Mouse (Mus musculus): ENCODE results near the gene Tnfsf13.
"Not testable (repeated sequence)": the region's sequence is repeated elsewhere in the genome, so short reads cannot be mapped to it uniquely, and the experiment has no call there.

The Tnfsf13 gene

DNA sequence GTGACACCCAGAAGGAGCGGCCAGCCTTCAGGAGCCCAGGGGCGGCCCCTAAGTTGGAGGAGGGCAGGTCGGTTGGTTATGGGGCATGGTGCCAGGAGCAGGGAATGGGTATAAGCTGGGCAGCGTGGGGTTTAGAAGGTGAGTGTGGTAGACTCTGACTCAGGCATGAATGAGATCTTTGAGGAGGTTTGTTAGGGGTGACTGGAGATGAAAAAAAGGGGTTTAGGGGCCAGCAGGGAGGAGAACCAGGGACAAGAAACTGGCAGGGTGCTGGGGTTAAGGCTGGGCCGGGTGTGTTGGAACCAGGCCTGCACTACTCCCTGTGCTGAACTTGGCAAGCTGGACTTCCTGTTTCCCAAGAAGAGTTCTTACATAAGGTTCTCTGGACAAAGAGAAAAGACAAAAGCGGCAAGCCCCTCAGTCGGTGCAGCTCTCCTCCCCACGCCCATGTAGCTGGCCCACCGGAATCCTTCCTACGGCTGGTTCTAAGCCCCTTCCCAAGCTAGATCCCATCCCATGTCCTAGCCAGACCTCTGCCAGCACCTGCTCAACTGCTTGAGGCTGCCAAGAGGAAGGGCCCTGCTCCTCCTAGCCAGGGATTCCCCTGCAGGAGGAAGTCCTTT, at the start of gene Tnfsf13:
Tnfsf13 (minus strand) TSS at position 259 of the 623 bp plus-strand sequence.
- peak; percentile 81 for DNase-seq (ENCODE audit: low spot score)

DNA sequence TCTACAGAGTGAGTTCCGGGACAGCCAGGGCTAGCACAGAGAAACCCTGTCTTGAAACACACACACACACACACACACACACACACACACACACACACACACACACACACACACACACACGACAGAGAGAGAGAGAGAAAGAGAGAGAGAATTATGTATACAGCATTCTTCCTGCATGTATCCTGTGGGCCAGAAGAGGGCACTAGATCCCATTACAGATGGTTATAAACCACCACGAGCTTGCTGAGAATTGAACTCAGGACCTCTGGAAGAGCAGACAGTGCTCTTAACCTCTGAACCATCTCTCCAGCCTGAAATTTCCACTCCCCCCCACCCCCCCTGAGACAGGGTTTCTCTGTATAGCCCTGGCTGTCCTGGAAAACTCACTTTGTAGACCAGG, 45.8 kb upstream of the Tnfsf13 start:
- DNase-seq (ENCODE audit: low spot score) = not testable (repeated sequence)

DNA sequence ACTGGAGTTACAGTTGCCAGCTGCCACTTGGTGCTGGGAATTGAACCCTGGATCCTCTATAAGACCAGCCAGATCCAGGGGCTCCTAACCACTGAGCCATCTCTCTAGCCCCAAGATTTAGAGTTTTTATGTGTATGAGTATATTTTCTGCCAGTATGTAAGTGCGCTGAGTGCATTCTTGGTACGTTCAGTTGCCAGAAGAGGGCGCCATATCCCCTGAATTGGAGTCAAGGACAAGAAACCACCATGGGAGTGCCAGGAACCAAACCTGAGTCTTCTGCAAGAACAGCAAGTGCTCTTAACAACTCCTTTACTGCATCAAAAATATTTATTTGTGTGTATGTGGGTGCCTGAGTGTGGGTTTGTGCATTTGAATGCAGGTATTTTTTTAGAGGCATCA, 43.5 kb upstream of the Tnfsf13 start:
- peak; percentile 73 for DNase-seq (ENCODE audit: low spot score)

DNA sequence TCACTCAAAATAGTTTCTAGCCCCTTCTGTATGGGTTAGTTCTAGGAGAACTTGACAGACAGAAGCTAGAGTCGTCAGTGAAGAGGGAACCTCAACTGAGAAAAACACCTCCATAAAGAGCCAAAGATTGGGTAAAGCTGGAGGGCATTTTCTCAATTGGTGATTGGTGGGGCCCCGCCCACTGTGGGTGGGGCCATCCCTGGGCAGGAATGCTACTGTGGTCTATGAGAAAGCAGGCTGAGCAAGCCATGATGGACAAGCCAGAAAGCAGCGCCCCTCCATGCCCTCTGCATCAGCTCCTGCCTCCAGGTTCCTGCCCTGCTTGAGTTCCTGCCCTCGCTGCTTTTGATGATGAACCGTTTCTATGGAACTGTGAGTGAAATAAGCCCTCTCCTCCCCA, 40.4 kb upstream of the Tnfsf13 start:
- no peak for DNase-seq (ENCODE audit: low spot score)

DNA sequence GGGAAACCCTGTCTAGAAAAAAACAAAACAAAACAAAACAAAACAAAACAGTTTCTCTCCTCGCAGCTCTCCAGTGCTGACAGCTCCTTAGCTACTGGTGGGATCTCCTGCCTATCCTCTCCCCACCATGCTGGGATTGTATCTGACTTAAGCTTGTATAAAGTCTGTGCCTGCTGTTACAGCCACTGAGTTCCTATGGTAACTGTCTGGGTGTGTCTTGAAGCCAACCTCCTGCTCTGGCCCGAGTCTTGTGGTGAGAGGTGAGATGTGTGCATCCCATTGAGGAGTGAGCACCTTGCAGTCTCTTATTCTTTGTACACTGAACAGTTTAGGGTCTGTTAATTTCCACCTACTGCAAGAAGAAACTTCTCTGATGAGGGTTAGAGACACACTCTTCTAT, 37.5 kb upstream of the Tnfsf13 start:
- DNase-seq (ENCODE audit: low spot score) = no peak

DNA sequence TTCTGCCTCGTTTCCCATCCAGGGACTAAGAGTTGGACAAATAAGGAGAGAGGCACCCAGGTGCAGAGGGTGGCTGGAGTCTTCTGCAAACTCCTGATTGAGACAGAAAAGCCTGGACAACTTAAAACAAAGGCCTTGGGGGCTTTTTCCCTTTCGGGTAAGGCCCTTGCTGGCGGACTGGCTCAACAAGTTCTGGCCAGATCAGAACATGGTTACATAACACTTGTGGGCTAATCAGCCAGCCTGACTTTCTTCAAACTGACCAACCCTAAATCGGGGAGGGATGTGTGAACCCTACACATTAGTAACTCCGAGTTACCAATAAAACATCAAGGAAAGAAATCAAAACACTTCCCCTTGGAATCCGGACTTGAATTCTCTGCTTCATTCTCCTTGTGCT, 35.3 kb upstream of the Tnfsf13 start:
- DNase-seq (ENCODE audit: low spot score) = no peak

DNA sequence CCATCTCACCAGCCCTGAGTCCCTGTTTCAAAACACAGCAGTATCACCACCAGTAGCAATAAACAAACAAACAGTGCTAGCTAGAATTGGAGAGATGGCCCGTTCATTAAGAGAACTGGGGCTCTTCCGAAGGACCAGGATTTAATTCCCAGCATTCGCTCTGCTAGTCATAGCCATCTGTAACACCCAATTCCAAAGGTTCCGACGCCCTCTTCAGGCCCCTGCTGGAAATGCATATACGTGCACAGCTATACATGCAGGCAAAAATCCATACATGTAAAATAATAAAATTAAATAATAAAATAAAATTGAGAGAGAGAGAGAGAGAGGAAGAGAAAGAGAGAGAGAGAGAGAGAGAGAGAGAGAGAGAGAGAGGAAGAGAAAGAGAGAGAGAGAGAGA, 33.8 kb upstream of the Tnfsf13 start:
- no peak for DNase-seq (ENCODE audit: low spot score)

DNA sequence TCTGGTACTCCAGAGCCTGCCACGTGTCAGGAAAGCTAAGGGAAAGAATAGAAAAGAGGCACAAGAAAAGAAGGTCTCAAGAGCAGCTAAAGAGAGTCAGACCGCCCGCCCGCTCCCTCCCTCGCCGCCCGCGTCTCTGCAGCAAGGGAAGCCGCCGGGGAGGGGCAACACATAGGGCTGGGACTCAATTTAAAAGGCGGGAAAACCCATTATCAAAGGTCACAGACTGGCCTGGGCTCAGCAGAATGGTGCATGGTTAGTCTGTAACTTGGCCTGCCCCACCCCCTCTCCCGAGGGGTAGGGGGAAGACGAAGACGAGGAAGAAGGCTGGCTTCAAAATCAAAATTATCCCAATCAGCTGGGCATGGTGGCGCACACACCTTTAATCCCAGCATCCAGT, 33.1 kb upstream of the Tnfsf13 start:
- no peak for DNase-seq (ENCODE audit: low spot score)

DNA sequence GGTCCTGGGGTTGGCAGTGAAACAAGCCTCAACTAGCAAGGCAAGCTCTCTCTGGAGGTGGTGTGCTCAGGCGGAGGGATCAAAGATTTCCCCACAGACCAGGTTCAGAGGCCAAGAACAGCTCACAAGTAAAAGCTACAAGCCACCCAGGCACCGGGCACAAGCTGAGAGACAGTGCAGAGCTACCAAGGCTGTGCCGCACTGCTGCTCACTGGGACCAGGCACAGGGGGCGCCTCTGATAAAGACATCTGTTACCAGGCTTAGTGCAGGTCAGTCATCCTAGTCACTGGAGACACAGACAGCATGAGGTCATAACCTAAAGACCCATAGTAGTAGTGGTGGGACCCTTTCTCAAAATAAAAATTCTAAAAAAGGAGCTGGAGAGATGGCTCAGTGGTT, 31.4 kb upstream of the Tnfsf13 start:
- no peak for DNase-seq (ENCODE audit: low spot score)

DNA sequence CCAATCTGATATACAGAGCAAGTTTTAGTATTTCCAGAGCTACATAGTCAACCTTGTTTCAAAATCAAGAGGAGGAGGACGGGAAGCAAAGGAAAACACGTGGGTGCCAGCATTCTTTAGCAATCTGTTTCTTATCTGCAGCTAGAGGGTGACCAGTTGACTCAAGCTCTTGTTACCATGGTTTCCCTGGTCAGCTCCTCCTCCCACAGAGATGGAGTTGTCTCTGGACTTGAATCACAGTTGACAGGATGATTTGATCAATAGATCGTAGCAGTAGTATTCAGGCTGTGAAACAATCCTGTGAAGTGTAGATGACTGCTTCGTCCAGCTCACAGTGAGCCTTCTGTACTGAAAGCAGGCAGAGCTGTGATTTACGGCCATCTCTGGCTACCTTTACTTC, 30.3 kb upstream of the Tnfsf13 start:
- DNase-seq (ENCODE audit: low spot score) = no peak

DNA sequence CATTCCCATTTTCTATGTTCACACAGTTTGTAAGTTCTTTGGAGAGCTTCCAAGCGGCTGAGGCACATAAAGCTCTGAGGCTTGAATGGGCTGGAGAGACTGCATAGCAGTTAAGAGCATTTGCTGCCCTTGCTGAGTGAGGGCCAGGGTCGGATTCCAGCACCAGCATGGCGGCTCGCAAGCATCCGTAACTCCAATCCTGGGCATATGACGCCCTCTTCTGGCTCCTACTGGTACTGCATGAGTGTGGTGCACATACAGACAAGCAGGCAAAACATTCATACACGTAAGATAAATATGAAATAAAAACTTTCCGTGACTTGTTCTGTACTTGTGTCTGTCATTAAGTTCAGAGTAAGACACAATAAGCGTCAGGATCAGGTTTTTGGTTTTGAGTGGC, 29.9 kb upstream of the Tnfsf13 start:
- peak; percentile 85 for DNase-seq (ENCODE audit: low spot score)

DNA sequence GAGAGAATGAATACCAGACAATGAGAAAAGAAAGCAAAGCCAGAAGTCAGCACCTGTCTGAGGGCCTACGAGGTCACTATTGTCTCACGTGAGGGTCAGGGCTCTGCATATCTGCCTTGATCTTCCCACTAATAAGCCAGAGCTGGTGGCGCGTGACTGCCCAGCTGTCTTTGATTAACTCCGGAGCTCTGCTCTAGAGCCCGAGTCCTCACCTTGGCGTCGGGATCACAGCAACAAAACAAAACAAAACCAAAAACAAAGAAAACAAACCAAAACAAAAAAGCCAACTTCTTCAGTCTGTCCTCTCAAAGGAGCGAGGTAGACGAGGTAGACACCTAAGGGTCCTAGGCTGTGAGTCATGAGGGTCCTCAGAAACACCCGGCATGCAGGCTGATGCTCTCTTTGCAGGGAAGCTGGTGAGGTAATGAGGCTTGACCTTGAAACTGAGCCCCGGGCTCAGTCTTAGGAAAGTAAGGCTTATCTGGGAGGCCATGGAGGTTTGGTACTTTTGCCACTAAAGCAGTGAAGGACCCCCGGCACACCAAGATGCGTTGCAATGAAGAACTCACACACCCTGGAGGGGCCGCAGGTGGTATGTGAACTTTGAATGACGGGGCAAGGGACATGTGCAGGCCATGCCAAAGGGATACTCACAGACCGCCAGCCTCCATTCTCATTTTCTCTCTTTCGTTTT, 29.2 kb upstream of the Tnfsf13 start:
- DNase-seq (ENCODE audit: low spot score) = no peak

DNA sequence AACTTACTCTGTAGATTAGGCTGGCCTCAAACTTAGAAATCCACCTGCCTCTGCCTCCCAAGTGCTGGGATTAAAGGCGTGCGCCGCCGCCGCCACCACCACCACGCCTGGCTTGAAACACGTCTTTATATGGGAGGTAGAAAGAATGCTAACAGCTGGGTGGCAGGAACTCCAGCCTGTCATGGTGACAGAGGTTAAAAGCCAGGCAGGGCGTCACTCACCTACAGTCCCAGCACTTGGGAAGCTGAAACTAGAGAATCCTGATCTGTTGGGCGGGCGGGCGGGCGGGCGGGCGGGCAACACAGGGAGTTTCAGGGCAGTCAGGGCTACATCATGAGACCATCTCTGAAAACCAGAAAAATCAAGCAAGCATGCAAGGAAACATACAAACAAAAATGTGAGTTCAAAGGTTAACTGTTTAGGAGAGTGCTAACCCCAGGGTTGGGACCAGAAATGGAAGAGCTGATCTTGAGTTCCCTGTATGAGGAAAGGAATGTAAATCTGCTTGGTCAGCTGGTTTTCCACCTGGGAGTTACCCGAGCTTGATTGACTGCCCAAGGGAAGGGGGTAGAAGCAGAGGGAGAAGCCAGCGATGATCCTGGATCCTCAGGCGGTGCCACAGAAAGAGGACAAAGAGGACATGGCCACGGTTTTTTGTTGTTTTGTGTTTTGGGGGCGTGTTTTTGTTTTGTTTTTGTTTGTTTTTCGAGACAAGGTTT, 27.5 kb upstream of the Tnfsf13 start:
- no peak for DNase-seq (ENCODE audit: low spot score)

DNA sequence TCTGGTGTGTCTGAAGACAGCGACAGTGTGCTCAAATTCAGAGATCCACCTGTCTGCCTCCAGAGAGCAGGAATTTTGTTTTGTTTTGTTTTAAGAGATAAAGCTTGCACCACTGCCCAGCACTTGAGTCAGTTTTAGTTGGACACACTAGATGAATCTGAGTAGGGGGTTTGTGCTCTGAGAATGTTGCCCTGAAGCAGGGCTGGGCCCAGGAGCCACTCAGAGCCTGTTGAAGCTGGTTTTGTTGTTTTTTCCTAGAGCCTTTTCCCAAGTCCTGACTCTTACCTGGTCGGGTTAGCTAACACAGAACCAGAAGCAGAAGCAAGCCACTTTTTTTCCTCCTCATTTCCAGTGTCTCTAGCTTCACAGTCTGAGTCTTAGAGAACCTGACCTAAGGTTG, 25.5 kb upstream of the Tnfsf13 start:
- DNase-seq (ENCODE audit: low spot score) = no peak

DNA sequence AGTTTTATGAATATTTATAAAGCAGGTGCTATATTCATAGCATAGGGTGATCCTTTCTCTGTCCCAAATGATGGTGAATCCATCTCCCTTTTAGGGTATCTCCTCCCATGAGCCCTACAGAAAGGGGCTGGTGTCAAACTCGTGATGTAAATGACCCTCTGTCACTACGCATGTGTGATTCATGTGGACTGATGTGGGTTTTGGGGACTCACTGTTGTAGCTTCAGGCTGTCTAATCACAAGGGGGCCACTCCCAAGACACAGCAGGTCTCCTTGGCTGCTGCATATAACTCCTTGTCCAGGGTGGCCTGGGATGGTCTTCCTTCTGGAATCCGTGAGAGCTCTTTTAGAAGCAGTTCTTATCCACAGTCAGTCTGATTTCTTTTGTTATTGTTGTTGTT, 24.9 kb upstream of the Tnfsf13 start:
- DNase-seq (ENCODE audit: low spot score) = no peak

DNA sequence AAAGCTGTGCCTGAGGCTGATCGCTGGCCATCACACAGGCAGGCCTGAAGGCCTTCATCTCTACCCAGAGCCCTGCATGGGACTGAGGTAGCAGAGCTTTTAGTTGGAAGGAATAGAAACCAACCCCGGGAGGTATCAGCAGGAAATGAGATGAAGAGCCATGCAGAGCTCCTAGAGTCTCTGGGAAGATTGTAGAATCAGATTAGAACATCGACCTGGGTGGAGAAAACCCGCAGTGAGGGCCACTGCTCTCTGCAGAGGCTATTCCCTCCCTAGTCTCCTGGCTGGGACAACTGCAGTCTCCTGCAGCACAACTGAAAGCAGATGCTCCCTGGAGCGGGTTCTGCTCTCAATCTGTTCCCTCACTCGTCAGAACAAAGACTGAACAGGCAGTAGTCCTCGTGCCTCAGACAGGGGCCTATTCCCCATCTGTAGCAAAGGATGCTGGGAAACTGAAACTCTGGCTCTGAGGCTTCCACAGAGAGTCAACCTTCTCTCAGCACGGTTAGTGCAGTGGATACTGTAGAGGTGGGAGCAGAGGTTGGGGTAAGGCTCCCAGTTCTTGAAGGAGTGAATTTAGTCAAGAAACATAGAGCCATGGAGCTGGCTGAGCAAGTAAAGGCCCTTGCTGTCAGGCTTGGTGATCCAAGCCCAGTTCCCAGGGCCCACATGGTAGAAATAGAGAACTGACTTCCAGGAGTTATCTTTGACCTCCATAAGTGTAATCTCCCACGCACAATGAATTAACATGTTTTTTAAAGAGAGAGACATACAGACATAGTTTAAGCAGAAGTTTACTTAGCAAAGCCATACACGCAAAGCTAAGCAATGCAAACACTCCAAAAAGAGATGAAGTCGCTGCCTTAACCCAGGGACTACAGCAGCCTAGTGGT, 24.2 kb upstream of the Tnfsf13 start:
- DNase-seq (ENCODE audit: low spot score) = no peak

DNA sequence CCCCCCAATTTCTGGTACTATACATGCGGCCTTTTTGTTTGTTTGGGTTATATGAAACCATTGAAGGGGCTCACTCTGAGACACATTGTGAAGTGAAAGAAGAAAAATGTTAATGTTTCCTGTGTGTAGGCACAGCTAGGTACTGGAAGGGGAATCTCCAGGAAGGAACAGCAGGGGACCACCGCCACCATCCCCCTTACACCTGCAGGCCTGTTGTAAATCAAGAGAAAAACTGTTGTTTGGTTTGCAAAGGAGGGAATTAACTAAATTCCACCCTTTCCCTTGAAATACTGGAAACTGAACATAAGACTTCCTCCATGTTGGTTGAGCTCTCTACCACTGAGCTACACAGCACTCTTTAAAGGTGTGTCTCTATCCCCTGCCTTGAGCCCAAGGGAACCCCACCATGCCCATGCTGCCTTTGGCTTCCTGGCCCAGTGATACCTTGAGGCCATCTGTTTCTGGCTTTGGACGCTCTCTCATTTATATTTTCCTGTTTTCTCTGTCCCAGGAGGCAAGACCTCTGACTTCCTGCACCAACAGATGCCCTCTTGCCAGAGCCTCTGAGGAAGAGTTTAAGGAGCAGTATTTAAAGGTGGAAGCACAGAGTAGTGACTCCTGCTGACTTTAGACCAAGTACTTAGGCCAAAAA, 23.2 kb upstream of the Tnfsf13 start:
- no peak for DNase-seq (ENCODE audit: low spot score)

DNA sequence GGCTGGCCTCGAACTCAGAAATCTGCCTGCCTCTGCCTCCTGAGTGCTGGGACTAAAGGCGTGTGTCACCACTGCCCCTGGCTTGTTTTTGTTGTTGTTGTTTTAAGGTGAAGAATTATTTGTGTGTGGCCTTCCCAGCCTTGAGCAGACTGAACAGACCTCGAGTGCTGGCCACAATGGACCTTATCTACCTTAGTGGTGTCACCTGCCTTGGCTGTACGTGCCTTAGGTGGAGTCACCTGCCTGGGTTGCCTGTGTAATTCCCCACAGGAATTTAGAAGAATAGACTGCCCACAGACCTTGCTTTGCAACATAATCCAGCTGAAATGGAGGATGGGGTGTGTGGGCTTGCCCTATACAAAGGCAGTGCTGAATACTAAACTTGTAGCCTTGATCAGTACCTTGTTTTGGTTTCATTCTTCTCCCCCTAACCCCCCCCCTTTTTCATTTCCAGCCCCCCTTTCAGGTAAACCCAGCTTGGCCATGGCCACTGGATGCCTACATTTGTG, 22.3 kb upstream of the Tnfsf13 start:
- DNase-seq (ENCODE audit: low spot score) = no peak

DNA sequence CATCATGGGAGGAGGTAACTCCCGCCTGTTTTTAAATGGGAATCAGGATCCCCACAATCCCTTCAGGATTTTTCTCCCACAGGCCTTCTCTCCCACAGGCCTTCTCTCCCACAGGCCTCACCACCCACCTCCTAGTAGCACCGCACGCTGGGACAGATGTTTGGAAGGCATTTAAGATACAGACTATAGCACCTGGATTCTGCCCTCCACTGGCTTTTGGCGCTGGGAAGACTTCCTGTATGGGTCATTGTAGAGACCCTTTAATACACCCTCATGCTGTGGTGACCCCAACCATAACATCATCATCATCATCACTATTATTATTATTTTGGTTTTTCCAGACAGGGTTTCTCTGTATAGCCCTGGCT, 21.9 kb upstream of the Tnfsf13 start:
- DNase-seq (ENCODE audit: low spot score) = no peak

DNA sequence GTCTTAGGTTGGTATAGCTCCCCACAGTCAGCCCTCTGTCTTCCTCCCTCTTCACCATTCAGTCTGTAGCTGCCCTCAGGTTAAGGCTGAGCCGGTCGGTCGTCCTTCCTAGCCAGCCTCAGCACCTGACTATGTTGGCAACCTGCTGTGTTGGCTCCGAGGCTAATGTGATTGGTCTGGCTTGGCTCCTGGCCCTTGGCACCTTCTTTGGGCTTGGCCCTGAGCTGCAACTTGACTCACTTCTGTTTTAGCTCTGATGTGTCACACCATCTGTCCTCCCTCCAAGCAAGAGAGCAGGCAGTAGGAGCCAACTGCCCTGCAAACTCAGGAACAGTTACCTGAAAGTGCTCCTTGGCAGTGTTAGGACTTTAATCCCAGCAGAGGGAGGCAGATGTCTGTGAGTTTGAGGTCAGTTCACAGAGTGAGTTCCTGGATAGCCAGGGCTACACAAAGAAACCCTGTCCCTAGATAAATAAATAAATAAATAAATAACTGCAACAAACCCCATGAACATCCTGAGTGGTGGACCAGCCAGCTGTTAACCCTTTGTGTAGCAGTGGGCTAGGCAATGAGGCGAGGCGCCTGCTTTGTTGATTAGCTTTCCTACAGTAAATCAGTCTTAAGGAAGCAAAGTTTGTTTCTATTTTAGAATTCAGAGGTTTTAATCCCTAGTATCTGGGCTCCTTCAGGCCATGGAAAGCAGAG, 21.3 kb upstream of the Tnfsf13 start:
- peak; percentile 76 for DNase-seq (ENCODE audit: low spot score)

DNA sequence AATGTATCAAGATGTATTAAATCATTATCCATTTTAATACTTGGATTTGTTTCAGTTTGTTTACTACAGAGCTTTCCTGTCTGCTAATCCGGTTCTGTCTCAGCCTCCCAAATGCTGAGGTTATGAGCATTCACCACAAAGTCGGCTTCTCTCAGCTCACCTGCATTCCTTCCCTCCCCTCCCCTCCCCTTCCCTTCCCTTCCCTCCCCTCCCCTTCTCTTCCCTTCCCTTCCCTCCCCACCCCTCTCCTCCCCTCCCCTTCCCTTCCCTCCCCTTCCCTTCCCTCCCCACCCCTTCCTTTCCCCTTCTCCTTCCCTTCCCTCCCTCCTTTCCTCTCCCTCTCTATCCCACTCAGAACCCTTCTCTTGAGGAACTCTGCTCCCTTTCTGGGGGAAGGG, 19.0 kb upstream of the Tnfsf13 start:
- no peak for DNase-seq (ENCODE audit: low spot score)
